Mouse (Mus musculus): ENCODE results near the gene Galnt9.

Gene Galnt9

GRCm38 (mm10) chr5:110543951-110544690 is at the start of gene Galnt9:
TSS of gene Galnt9 (plus strand) at chr5:110544355.
- peak; percentile 83 for DNase-seq (ENCODE audit: inconsistent ontology term)

DNA sequence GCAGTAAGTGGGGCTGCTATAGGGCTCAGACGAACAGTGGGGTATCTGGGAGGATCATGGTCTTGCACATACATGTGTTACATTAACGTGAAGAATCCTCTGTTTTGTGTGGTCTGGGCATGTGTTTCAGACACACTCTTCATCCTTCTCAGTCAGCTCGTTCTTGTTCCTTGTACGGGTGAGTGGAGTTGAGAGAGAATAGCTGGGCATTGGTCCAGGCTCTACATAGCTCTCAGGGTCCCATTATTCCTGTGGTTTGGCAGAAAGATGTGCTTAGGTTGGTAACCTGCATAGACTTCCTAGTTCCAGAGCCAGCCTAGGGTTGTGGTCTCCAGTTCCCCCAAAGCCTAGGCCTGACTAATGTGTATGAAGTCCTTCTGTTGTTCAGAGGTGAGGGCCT is 49.8 kb upstream of the Galnt9 start:
- peak; percentile 69 for DNase-seq (ENCODE audit: inconsistent ontology term)

- DNase-seq (ENCODE audit: inconsistent ontology term) = no peak
Measured at GRCm38 (mm10) chr5:110495051-110495450, 49.1 kb upstream of the Galnt9 start.

- DNase-seq (ENCODE audit: inconsistent ontology term) = peak; percentile 86
Measured at GRCm38 (mm10) chr5:110497556-110497955, 46.6 kb upstream of the Galnt9 start.

DNA sequence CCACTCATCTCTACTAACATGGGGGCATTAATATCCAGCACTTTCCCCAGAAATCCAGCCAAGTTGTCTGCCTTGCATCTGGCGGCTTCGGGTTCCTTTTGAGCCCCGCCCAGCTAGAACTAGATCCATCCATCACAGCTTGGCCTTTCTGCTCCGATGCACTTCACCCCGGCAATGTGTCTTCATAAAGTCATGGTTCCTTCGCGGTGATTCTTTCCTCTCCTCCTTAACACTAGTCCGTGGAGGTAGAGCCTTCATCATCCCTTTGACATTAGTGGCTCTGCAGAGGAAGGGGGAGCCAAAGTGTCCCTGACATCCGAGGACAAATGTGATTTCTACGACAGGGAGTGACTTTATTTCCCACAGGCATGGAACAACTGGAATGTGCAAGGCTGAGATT is 46.1 kb upstream of the Galnt9 start:
- DNase-seq (ENCODE audit: inconsistent ontology term) = no peak

DNA sequence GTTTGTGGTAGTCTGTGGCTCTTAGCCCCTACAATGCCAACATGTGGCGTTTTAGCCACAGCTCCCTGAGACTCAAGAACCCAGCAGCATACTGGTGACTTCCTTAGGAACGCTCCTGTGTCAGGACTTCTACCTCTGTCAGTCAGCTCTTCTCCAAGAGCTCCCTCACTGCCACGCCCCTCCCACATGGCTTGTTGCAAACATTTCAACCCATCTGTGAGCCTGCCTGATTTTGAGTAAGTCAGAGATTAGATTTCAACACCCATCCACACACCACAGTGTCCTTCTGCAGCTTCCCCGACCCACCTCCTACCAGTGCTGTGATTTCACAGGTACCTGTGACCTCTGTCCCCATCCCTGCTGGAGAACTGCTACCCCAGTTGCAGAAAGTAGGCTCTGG is 43.9 kb upstream of the Galnt9 start:
- DNase-seq (ENCODE audit: inconsistent ontology term) = no peak

DNA sequence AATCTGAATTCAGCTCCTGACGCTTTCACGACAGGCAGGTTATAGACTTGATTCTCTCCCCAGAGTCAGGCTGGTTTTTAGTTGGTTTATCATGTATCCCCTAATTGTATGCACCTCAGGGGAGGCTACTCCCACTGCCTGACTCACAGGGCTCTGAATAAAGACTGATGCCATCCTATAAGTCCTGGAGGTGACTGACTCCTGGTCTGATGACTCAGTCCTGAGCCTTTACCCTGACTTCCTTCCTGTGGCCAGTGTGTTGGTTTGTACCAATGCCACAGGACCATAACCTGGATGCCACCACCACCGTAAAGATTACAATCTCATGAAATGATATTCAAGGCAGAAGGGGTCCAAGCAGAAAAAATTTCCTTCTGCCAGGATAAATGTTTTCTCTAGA is 40.8 kb upstream of the Galnt9 start:
- DNase-seq (ENCODE audit: inconsistent ontology term) = no peak

DNA sequence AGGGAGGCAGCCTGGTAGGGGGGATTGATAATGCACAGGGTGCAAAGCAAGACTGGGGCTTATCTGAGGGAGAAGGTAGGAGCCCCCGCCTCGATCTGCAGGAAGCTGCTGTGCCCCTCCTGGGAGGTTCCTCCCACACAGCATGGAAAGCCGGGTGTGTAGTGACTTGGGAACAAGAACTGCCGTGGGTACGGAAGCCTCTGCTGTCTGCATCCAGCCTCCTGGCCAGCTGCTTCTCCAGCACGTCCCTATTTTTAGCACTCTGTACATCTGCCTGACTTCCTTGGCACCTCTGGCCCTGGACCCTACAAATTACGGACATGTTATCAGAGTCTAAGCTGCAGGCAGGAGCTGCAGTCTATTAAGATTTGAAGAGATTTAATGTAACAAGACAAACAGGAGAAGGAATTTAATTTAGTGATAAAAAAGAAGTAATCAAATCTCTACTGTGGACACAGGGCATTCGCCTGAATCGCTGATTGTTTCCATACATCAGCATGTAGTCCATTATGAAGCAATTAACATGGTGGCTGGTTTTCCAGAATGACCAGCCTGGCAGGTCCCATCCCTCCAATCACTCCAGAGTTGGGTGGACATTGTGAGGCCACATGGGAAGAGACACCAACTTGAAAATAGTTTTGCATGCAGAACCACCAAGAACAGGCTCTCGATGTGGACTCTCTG is 38.4 kb upstream of the Galnt9 start:
- DNase-seq (ENCODE audit: inconsistent ontology term) = peak; percentile 27

DNA sequence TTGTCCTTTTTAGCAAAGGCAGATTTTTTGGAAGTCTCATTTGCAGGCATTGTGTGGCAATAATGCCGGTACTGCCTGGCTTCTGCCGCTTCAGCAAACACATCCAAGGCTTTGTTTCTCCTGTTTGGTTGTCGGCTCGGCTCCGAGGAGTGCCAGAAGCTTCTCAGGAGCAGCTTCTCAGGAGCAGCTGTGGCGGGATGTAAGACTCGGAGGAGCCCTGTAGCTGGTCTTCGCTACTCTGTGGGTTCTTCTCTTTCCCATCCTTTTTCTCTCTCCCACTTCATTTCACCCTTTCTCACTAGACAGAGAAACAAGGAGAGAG is 37.9 kb upstream of the Galnt9 start:
- DNase-seq (ENCODE audit: inconsistent ontology term) = no peak

DNA sequence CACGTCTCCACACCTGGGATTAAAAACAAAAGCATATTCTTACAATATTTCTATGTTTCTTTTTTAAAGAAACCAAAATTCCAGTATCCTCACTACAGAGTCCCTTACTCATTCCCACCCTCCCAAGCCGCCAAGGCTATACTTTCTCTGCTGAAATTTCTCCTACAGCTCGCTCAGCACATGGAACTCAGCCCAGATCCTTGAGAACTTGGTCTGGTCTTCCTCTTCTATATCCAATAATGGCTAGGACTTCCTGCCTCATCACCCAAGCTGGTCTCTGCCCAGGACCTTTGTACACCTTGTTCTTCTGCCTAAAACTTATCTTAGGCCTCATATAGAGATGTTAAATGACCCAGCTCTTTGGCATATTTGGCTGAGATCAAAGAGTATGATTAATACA is 37.3 kb upstream of the Galnt9 start:
- no peak for DNase-seq (ENCODE audit: inconsistent ontology term)

DNA sequence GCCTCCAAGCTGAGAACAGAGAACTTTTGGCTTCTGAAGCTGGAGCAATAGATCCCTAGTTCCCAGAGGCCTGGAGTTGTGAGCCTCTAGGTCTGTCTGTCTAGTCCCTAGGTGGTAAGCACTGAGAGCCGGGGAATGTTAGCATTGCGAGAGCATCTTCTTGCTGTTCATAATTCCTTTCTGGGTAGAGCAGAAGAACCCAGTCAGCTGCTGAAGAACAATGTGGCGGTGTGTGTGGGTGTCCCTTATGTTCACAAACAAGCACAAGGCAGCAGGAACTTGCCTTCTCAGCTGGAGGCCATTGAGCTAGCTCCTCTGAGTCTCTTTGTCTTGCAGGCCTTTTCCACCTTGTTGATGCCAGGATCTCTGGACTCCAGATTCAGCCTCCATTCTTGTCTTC is 36.2 kb upstream of the Galnt9 start:
- no peak for DNase-seq (ENCODE audit: inconsistent ontology term)

- no peak for DNase-seq (ENCODE audit: inconsistent ontology term)
Measured at GRCm38 (mm10) chr5:110510357-110510756, 33.8 kb upstream of the Galnt9 start.

DNA sequence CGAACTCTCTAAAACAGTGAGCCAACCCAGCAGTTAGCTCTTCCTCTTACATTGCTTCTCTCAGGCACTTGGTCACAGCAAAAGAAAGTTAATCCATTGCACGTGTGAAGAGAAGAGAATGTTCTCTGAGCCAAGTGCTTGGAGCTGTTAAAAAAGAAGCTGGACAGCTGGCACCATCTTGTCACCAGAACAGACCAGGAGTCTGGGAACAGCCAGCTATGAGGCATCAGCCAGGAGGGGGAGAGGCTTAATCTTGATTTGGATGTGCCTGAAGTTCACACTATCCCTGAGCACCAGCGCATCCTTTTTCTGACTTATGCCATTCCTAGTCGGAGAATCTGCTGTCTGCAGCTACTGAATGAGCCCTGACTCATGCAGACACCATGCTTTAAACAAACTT is 30.4 kb upstream of the Galnt9 start:
- DNase-seq (ENCODE audit: inconsistent ontology term) = no peak

GRCm38 (mm10) chr5:110514694-110515093 is 29.5 kb upstream of the Galnt9 start:
- no peak for DNase-seq (ENCODE audit: inconsistent ontology term)

DNA sequence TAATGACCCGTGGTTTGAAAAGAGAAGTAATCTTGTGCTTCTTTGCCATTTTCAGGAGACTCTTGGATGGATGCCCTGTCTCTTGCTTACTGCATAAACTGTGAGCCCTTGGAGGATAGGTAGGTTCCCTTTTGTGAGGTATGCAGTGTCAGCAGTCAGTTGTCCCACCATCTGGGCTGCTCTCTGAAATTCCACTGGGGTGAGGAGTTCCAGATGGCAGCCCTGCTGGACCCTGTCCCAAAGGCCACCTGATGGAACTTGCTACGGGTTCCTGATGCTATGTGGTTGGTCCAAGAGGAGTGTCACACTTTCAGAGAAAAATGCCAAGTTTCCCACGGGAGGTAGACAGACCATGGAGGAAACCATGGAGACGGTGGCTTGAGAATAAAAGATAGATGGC is 27.8 kb upstream of the Galnt9 start:
- no peak for DNase-seq (ENCODE audit: inconsistent ontology term)

DNA sequence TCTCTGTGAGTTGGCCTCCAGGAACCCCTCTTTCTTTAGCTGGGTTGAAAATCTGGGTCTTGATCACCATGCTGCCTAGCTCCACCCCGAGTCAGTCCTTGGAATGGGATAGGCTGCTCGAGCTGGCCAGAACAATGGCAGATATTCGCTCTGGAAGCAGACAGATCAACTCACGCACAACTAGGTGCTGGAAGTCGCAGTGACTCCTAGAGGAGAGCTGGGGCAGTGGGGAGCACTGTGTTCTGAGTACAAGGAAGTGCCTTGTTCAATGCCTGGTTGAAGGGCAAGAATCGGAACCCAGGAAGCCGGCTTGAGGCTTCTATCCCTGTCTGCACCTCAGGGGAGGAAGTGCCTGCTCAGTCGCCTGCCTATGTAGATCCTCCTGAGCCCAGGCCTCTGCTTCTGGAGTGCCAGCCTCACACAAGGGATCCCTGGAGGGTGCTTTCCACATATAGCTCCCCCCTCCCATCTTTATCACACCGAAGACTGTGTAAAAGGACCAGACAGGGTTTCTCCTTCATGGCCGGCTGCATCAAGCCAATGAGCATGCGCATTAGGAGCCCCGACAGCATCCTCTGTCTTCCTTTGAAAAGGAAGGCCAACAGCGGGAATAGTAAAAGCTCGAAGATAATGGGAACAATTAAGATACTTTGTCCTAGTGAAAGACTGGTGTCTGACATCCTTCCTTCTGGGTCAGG is 25.9 kb upstream of the Galnt9 start:
- no peak for DNase-seq (ENCODE audit: inconsistent ontology term)

- no peak for DNase-seq (ENCODE audit: inconsistent ontology term)
Measured at GRCm38 (mm10) chr5:110520974-110521373, 23.2 kb upstream of the Galnt9 start.

- no peak for DNase-seq (ENCODE audit: inconsistent ontology term)
Measured at GRCm38 (mm10) chr5:110521822-110522221, 22.3 kb upstream of the Galnt9 start.

- no peak for DNase-seq (ENCODE audit: inconsistent ontology term)
Measured at GRCm38 (mm10) chr5:110523296-110523695, 20.9 kb upstream of the Galnt9 start.

- no peak for DNase-seq (ENCODE audit: inconsistent ontology term)
Measured at GRCm38 (mm10) chr5:110525701-110526100, 18.5 kb upstream of the Galnt9 start.

GRCm38 (mm10) chr5:110526556-110526955 is 17.6 kb upstream of the Galnt9 start:
- no peak for DNase-seq (ENCODE audit: inconsistent ontology term)

DNA sequence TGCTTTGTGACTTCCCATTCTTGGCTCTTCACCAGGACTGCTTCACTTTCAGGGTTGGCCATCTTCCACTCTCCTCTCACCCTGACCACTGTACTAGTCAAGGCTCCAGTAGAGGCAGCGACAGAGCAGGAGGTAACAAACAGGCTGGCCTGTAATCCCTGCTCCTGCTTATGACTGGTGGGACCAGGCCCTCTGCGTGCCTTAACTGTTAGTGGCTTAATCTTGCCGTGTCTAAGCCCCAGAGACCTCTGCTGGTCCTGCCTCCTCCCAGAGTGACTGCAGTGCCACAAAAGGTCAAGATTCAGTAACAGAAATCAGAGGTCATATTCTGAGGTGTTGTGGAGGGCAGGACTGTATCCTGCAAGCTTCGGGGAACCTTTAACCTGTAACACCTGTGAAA is 13.1 kb upstream of the Galnt9 start:
- no peak for DNase-seq (ENCODE audit: inconsistent ontology term)

DNA sequence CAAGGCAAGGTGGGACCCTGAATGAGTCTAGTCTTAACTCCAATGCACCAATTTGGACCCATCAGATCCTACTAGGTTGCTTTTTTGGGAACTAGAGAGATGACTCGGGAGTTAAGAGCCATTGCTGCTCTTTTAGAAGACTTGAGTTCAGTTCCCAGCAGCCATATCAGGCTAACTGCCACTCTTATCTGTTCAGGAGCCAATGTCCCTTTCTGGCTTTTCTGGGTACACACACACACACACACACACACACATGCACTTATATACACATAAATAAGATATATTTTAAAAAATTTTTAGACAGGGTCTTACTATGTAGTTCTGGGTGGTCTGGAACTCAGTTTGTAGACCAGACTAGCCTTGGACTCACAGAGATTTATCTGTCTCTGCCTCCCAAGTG is 9.8 kb upstream of the Galnt9 start:
- no peak for DNase-seq (ENCODE audit: inconsistent ontology term)
